Mouse (Mus musculus): ENCODE measurements around the gene Use1.
"Not testable (repeated sequence)": the region's sequence is repeated elsewhere in the genome, so short reads cannot be mapped to it uniquely, and the experiment has no call there.

Gene Use1

DNA sequence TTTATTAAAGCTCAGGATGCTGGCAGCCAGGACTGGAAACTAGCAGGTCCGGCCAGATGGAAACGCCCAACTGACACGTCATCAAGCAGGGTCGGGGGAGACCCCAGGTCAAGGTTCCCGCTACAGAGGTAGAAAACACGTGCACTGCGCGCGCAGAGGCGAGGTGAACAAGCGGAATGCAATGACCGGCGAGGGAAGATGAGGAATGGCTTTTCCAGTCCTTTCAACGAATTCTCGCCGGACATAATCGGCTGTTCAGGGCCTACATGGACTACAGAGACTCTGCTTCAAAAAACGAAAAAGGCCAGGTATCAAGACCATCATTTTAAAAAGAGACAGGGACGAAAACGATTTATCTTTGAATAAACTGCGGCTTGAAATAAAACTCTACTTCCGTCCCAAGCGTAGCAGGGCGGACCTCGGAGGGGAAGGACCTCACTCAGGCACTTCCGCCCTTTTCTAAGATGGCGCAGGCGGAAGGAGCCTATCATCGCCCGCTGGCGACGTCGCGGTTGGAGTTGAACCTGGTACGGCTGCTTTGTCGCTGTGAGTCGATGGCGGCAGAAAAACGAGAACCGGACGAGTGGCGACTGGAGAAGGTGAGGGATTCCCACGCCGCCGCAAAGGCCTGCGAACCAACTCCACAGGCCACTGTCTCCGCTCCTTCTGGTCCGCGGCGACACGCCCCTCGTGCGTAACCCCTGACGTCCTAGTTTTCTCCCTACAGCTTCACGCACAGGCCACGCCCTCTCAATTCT is at the start of gene Use1:
Gene Use1 (plus strand): TSS at position 78 of the 758 bp plus-strand sequence.
- in situ Hi-C loops (cut with MseI, MboI) = no loop called here

DNA sequence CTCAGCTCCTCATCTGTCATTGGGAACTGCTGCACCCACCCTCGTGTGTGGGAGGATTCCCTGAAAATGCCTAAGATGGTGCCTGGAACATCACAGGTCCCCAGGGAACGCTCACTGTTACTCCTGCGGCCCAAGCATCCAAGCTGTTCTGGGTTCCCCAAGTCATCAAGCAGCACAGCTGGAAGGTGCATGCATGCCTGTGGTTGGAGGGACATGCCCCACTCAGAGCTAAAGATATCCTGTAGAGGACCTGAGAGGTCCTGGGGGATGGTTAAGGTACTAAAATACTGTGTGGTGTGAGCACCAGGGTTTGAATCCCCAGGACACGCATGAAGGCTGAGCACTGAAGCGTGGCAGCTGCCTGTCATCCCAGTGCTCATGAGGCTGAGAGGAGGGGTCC is 48.0 kb upstream of the Use1 start:
- in situ Hi-C loops (cut with MseI, MboI) = not testable (repeated sequence)

DNA sequence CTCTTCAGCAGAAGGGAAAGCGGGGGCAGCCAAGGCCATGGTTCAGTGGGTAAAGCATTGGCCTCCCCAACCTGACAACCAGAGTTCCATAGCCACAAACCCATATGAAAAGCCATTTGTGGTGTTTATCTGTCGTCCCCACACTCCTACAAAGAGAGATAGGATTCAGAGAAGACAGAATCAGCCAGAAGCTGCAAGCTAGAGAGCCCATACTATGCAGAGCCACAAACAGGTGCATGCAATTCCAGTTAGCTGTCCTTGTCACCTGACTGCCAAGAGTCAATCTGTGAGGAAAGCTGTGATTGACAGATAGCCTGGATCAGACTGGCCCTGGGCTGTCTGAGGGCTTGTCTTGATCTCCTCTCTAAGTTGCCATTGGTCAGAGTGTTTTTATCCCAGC is 46.9 kb upstream of the Use1 start:
- in situ Hi-C loops (cut with MseI, MboI) = not testable (repeated sequence)

DNA sequence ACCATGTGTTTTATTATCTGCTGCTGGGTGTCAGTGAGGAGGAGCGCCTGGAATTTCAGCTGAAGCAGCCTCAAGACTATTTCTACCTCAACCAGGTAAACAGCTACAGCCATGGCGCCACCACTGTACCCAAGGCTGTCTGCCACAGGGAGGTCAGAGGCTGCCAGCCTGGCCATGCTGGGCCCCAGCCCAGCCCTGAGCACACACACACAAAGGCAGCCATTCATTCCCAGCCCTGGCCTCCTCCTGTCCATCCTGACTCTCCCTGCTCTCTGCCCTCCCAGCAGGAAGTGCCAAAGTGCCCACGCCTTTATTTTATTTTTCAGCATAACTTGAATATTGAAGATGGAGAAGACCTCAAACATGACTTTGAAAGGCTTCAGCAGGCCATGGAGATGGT is 43.7 kb upstream of the Use1 start:
- in situ Hi-C loops (cut with MseI, MboI) = no loop called here

DNA sequence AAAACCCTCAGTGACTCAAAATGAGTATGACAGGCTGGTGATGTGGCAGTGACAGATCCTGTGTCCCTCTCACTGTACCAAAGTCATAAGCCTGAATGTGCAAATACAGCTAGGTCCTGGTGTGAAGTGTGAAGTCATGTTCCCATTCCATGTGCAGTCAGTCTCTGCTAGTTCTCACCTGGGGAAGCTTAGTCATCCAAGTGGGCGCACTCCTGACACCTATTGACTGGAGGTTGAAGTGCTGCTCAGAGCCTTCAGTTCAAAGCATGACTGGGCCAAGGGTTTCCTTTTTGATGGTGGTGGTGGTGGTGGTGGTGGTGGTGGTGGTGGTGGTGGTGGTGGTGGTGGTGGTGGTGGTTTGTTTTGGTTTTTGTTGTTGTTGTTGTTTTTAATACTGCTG is 41.8 kb upstream of the Use1 start:
- in situ Hi-C loops (cut with MseI, MboI) = no loop called here

DNA sequence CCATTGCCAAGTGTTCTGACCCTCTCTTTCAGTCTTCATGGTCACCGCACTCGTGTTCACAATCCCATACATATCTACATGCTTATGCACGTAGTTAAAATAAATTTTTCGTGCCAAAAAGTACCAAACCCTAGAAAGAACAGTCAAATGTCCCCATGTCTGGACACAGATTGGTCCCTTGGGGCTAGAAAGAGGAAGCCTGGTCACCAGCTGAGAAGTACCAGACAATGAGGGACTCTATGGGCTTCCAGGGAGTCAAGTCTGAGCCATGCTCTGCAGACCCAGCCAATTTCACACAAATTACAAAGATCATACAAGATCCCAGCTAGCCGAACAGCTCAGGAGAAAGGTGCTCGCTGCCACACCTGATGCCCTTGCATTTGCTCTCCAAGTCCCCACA is 28.8 kb upstream of the Use1 start:
- in situ Hi-C loops (cut with MseI, MboI) = loop anchor here in 1 of 2 experiments (5.0 kb wide), 1 partner anchor 419 kb away; no protein-coding TSS in a partner anchor

DNA sequence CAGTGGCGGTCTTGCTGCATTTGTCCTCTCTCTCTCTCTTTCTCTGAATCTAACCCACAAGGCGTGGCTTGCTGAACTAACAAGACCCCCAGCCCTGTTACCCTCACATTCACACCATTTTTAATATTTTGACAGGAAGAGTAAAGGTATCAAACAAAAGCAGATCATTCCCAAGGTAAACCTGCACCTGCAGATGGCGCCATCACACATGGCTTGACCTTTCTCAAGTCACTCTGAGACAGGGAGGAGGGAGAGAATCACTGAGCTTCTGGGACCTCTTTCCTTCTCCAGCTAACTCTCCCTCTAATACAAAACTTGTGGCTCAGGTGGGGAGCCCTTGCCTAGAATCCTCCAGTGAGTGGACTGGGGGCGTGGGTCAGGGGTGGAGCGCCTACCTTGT is 26.0 kb upstream of the Use1 start:
- in situ Hi-C loops (cut with MseI, MboI) = no loop called here

DNA sequence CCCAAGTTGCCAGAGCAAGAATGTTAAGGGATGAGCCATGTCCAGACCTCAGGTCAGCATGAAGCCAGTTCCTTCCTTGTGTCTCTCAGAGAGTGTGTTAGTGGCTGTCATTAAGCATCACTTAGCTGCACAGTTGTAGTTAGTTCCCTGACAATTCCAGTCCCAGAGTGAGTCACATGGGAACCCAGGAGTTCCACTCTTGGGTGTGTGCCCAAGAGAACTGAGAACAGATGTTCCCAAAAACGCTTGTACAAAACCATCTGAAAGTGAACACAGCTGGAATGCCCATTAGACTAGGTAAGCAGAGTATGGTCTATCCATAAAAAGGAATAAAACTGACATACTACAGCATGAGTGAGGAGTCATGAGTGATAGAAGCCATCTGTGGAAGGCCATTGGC is 20.1 kb upstream of the Use1 start:
- in situ Hi-C loops (cut with MseI, MboI) = no loop called here

DNA sequence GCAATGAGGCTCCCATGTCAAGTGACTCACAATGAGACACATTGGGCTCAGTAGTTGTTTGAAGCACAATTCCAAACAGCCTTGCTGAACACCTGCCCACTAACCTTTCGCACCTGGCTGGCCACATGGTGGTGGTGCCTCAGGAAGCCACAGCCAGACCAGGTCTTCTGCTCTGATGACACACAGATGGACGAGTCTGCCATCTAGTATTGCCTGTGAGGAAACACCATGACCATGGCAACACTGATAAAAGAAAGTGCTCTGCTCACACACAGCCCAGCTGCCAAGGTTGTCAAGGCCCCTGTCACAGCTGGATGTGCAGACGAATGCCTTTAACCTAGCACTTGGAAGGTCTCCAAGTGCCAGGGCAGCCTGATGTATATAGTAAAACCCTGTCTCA is 15.5 kb upstream of the Use1 start:
- in situ Hi-C loops (cut with MseI, MboI) = no loop called here

DNA sequence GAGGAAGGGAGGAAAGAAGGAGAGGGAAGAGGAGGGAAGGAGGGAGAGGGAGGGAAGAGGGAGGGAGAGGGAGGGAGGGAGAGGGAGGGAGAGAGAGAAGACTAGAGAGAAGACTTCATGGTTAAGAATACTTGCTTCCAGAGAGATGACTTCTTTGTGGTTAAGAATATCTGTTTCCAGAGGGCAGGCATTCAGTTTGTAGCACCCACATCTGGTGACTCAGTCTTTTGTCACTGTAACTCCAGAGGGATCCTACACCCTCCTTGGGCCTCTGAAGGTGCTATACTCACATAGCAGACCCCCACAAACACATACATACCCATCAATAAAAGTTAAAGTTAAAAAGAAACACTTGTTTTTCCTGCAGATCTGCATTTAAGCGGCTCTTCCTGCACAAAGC is 15.1 kb upstream of the Use1 start:
- in situ Hi-C loops (cut with MseI, MboI) = no loop called here

DNA sequence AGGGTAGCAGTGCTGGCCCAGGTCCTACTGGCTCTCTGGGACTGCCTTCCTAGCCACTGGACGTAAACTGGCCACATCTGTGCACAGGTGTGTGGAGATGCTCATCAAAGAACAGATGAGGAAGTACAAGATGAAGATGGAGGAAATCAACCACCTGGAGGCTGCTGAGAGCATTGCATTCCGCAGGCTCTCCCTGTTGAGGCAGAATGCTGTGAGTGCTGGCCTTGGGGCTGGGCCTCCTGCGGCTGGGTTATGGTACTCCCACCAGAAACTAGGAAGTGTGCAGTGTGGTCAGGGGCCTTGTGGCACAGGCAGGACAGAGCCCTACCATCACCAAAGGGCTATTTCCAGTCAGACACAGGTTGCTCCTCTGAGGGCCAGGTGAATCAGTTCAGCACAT is 8.6 kb upstream of the Use1 start:
- in situ Hi-C loops (cut with MseI, MboI) = no loop called here

DNA sequence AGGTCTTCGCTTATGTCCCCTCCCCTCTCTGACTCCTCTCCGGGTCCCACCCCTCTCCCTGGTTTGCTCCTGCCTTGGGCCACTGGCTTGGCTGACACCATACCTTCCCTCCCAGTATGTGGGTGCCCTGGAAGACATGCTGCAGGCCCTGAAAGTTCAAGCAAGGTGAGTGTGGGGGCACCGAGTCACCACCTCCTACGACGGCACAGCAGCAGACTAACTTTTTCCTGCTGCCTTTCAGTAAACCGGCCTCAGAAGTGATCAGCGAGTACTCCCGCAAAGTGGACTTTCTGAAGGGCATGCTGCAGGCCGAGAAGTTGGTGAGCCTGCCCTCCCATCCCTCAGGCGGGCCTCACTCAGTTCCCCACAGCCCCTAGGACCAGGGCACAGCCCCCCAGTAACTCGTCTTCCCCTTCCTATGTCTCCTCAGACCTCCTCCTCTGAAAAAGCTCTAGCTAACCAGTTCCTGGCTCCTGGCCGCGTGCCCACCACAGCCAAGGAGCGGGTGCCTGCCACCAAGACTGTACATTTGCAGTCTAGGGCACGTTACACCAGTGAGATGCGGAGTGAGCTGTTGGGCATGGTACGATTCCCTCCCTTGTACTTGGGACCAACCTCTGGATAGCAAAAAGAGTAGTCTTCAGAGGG is 1.0 kb downstream of the Use1 start:
- in situ Hi-C loops (cut with MseI, MboI) = no loop called here

DNA sequence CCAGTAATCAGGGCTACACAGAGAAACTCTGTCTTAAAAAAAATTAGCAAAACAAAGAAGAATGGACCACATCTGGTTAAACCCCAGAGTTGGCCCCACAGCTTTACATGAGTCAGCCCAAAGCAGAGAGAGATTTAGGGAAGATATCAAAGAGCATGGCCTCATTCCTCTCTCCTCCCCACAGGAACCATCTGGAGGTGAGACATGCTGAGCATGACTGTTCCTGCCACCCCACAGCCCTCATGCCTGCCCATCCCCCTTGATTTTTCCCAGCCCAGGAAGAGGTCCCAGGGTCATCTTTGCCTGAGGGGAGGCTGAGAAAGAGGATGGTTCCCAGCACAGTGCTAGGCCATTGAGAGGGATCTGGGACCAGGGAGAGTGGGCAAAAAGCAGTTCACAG is 1.7 kb downstream of the Use1 start:
- in situ Hi-C loops (cut with MseI, MboI) = no loop called here

DNA sequence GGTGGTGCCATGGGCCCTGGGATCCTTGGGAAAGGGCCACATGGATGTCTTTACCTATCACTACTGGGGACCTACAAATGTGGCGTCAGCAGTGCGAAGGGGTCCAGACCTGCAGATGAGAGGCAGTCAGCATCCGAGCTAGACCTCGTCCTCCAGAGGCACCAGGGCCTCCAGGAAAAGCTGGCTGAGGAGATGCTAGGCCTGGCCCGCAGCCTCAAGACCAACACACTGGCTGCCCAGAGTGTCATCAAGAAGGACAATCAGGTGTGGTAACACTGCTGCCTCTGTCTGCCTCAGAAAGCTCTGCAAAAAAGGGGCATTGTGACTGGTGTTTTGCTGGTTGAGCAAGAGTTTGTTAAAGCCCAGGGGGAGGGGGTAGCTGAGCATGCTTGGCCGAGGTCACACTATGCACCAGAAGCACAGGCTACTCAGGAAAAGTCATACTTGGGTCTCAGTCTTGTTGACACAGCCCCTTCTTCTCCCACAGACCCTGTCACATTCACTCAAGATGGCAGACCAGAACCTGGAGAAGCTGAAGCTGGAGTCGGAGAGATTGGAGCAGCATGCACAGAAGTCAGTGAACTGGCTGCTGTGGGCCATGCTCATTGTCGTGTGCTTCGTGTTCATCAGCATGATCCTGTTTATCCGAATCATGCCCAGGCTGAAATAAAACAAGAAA is 2.5 kb downstream of the Use1 start:
- in situ Hi-C loops (cut with MseI, MboI) = no loop called here

DNA sequence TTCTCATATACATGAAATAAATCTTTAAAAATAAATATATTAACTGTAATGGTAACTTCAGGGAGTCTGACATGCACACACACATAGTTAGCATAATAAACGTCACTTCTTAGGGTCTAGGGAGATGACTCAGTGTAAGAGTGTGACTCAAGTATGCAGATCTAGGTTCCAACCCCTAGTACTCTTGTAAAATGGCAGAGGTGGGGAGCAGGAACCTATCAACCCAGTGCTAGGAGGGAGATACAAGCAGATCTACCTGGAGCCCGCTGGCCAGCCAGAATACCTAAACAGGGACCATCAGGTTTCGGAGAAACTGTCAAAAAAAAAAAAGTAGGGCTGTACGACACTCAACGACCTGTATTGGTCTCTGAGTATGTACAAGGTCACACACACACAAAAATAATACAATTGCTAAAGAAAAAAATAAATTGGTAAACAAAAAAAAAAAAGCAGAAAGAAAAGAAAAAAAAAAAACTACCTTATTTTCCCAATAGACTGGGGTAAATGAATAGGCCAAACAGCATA is 4.1 kb downstream of the Use1 start:
- in situ Hi-C loops (cut with MseI, MboI) = loop anchor here in 1 of 2 experiments (5.0 kb wide), 1 partner anchor 37 kb away; the partner anchor contains the start of gene Ankle1

DNA sequence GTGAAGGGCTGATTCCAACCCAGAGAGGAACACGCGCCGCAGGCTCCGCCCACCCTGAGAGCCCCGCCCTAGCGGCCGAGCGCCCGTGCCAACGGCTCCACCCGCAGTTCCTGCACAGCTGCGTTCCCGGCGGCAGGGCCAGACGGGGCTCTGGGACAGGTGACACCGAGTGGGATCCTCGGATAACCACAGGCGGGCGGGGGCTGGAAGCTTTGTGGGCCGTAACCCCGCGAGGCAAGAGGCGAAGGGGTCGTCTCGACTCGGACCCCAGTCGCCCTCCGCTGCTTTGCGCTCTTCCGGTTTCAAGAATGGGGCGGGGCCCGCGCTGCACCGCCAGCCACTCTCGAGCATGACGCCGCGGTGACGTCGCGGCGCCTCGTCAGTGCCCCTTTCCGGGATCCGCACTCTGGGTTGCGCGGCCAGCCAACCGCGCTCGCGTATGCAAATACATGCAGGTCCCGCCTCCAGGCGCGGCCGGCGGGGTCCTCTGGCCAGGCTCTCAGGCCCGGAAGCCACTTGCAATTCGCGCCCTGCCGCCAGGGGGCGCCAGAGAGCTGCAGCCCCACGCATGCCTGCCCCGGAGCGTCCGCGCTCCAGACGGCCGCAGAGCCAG is 4.7 kb downstream of the Use1 start, which contains the start of gene Ocel1:
Gene Ocel1 (plus strand): TSS at position 63 of the 613 bp plus-strand sequence.
- in situ Hi-C loops (cut with MseI, MboI) = loop anchor here in 1 of 2 experiments (5.0 kb wide), 1 partner anchor 36 kb away; the partner anchor contains the start of gene Ankle1

DNA sequence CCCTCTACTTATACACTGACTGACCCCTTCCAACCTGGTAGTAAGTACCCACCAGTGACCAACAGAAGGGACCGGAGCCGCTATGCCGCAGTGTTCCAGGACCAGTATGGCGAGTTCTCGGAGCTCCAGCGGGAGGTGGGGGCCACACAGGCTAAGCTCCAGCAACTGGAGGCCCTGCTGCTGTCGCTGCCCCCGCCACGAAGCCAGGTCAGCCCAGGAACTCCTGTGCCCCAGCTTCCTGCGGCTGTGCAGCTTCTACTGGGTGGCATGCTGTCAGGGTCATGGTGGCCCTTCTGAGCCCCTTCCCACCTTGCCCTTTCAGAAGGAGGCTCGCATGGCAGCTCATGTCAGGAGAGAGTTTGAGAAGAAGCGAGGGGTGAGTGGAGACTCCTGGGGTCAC is 5.8 kb downstream of the Use1 start:
- in situ Hi-C loops (cut with MseI, MboI) = loop anchor here in 1 of 2 experiments (5.0 kb wide), 1 partner anchor 35 kb away; the partner anchor contains the start of gene Ankle1

DNA sequence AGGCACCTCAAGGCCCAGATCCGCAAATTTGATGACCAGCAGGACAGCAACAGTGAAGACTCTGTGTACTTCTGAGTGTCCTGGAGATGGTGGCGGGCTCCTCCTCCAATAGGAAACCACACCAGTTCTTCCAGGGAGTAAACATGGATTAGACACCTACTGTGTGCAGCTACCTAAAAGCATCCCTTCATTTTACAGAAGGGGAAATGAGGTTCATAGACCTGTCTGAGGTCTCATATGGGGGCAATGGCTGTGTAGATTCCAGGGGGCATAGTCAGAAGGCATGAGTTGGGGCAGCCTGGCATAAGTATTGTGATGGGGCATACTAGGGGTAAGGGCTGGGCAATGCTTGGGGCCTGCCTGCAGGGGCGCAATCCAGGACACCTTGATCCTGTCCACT is 6.4 kb downstream of the Use1 start:
- in situ Hi-C loops (cut with MseI, MboI) = loop anchor here in 1 of 2 experiments (5.0 kb wide), 1 partner anchor 34 kb away; the partner anchor contains the start of gene Ankle1

DNA sequence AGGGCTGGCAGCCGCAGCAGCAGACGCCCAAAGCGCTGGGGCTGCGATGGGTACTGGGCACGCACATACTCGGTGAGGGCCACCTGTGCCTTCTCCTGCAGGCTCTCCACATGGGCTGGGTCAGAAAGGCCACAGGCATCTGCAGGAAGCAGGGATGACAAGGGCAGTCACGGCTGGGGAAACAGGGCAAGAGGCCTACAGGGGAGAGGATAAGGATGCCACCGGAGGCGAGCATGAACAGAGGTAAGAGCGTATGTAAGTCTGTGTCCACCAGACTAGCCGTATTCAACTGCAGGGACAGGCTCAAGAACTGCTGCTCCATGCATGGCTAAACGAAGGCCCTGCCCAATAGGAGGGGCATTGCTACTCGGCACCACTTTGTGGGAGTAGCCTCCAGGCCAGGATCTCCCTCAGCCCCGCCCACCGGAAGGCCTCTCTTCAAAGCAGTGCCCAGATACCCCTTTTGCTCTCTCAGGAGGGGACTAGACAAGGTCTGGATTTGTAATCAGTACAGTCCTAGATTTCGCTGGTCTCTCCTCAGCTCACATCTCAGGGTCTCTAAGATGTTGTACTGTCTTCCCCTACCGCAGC is 8.1 kb downstream of the Use1 start:
- in situ Hi-C loops (cut with MseI, MboI) = loop anchor here in 1 of 2 experiments (5.0 kb wide), 1 partner anchor 33 kb away; the partner anchor contains the start of gene Ankle1

DNA sequence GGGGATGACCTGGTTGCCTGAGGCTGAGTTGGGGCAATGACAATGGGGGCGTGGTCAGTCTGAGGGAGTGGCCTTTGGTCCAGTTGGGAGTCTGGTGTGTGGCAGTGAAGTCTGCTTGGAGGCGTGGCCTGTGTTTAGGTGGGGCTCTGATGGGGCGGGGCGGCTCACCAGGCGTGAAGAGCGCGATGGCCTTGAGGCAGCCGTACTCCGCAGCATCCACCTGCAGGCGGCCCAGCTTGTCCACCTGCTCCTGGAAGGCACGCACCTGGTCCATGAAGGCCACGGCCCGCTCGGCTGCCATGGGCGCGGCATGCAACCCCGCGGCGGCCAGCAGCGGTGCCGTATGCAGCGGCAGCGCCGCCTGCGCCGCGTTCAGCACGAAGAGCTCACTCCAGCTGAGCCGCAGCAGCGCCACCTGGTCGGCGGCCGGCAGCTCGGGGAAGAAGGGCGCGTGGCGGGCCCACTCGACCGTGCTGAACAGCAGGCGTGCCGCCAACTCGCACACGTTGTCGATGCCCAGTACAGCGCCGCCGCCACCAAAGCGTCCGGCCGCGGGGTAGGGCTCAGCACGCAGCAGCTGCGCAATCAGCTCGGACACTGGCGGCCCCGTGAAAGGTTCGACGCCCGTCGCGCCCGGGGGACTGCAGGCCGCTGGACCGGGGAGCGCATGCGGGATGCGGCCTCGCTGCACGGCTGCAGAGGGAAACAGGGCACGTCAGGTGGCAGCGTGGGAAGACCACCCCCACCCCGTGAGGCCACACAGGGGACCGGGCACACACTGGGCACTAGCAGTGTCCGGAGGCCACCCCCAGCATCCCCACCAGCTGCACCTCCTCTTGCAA is 9.2 kb downstream of the Use1 start:
- in situ Hi-C loops (cut with MseI, MboI) = no loop called here
